Mouse (Mus musculus): ENCODE measurements around the gene M1ap. TPM values are rescaled to one million over a fixed set of nuclear protein-coding genes. Genes with fewer than 3 reads are reported as not detected.
A peak's percentile ranks its signal among the peaks of the same experiment; 100 is the strongest.

M1ap gene
- total RNA-seq, 1 experiment from 2014 or later, result not detected

DNA sequence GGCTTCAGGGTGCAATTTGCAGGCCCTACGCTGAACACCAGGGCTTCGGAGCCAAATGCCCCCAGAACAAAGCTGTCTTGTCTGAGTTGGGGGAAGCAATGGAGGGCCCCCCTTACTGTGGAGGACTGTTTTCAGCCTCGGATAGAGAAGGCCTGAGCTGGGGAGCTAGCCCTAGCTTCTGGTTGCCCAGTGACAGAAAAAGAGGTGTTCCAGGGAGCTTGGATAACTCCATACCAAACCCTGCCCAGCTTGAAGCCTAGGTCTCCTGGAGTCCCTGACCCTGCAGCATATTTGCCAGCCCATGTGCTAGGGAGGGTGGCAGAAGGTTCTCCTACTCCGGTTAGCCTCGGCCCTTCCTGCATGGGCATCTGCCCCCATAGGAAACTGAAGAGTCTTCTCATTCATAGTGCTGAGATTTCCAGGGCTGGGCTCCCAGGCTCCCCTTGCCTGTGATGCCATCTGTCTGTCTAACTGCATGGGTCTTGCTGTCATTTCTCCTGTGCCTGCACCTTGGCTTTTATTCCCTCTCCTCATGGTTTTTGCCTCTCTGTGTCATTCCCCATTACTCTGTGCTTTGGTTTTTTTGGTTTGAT is 87.9 kb downstream of the M1ap start:
- no peak for DNase-seq

- DNase-seq, result no peak
These were observed 90.5 kb downstream of the M1ap start for GRCm38 (mm10) chr6:83037188-83037587.

DNA sequence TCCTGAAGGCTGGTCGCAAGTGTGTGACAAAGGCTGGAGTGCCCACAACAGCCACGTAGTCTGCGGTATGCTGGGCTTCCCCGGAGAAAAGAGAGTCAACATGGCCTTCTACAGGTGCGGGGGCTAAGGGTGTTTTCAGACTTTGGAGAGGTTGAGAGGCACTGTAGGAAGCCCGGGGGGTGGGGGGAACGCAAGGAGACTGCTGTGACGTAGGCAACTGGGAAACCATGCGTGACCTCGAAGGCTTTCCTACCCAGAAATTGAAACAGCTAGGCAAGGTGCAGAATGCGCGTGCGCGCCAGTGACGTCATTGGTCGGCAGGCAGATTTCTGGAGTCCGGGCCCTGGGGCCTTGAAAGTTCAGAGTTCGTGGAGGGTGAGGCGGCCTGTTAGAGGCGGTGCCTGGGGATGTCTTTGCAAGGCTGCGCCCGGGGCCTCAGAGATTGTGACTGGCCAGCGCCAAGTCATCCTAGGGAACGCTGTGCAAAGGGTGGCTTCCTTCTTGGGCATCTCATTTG is 91.9 kb downstream of the M1ap start:
- DNase-seq, result peak; percentile 97

DNA sequence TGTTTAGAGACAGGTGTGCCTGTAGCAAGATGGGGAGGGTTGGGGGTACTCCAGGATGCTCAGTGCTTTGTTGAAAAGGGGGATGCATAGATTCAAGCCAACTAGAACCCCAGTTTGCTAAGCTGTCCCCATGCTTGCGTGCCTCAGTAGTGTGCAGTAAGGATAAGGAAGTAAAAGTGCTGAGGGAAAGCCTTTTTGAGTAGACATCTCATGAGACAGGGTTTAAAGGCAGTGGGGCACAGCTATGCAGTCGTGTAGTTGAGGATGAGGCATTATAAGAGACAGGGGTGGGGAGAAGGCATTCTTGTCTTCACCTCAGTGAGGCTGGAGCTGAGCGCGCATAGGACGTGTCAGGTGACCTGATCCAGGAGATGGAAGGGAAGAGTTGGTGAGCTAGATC is 93.9 kb downstream of the M1ap start:
- DNase-seq, result no peak

DNA sequence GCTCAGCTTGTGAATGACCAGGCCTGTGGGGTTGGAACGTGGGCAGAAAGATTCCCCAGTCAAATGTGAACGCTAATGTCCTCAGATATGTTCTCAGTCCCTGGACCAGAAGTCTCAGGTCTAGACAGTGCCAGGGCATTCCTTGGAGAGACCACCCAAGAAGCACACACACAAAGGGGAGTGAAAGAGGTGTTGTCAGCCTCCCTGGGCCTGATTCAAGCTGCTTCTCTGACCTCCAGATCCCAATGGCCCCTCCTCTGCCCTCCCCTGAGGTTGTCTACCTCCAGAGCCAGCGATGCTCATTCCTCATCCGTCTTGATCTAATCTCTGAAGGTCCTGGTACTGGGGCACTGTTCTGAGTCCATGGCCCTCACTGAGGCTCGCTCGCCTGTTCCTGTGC is 96.9 kb downstream of the M1ap start:
- DNase-seq, result no peak

DNA sequence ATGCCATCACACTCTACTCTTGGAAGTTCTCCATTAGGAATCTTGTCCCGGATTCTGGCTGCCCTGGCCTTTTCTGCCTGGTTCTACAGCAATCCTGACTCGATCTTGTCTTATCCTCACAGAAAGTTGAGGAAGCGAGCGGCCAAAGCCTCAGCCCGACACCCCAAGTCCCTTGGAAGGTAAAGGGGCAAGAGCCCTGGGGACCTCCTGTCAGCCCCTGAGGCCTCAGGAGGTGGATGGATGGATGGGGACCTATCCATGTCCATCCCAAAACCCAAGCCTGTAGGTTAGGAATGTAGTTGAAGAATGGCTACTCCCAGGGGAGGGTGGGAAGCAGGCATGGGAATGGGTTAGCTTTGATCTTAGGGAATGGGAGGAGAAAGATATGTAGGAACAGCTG is 97.3 kb downstream of the M1ap start:
- DNase-seq, result no peak

DNA sequence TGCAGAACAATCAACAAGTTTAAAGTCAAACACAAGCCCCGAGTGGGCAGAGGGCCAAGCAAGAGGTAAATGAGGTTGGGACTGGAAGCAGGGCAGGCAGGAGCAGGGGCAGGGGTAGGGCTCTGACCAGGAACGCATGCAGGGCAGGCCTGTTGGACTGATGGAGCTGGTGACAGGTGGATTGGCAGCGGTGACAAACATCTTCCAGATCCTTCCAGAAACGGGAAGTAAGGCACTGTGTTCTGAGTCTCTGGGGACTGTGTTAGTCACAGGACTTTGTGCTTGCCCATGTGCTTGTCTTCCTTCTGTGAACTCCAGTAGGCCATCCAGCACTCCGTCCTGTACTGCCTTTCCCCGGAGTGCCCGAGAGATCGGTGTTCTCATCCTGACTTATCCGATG is 98.0 kb downstream of the M1ap start:
- no peak for DNase-seq

GRCm38 (mm10) chr6:83049367-83049766 is 102.7 kb downstream of the M1ap start:
- no peak for DNase-seq

DNA sequence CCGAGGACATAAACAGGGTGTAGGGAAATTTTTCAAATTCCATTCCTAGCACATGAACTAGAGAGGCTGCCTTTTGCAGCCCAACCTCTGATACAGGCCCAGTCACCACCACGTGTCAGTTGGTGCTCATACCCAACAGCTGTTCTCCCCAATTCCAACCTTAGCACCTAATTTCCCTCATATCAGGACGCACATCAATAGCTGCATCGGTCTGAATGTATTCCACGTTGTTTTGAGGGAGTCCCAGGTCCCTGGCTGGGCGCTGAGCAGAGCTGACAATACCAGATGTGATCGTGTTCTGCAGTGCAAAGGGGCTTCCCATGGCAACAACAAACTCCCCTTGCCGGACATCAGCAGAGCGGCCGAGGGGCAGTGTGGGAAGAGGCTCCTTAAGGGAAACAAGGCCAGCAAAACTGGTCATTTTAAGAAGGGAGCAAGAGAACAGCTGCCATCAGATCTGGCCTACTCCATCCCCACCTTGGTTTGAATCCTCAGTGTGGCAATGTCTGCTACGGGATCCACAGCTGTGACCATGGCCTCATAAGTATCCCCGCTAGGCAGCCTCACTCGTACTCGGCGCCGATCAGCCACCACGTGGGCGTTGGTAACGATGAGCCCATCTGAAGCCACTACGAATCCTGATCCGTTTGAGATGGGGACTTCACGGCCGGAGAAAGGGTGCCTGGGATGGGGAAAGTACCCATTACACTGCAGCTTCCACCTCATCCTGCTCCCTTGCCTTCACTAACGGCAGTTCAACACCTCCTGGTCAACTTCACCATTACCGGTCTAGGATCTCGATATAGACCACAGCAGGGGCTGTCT is 106.6 kb downstream of the M1ap start:
- DNase-seq, result peak; percentile 64

- DNase-seq, result peak; percentile 98
These were observed 107.6 kb downstream of the M1ap start, which contains the start of gene Aup1 for GRCm38 (mm10) chr6:83054074-83054851. Gene Aup1 (plus strand): TSS chr6:83054521.

- DNase-seq, result no peak
These were observed 108.2 kb downstream of the M1ap start, which contains the start of gene Htra2 for GRCm38 (mm10) chr6:83054871-83055431. Gene Htra2 (minus strand): TSS chr6:83055273.

GRCm38 (mm10) chr6:83057790-83058189 is 111.1 kb downstream of the M1ap start, which contains the start of gene Dqx1:
Gene Dqx1 (plus strand): TSS chr6:83057844.
- DNase-seq, result no peak

- DNase-seq, result no peak
These were observed 112.0 kb downstream of the M1ap start for GRCm38 (mm10) chr6:83058725-83059124.

- no peak for DNase-seq
These were observed 119.3 kb downstream of the M1ap start for GRCm38 (mm10) chr6:83065995-83066394.

GRCm38 (mm10) chr6:83066441-83066840 is 119.7 kb downstream of the M1ap start:
- no peak for DNase-seq

DNA sequence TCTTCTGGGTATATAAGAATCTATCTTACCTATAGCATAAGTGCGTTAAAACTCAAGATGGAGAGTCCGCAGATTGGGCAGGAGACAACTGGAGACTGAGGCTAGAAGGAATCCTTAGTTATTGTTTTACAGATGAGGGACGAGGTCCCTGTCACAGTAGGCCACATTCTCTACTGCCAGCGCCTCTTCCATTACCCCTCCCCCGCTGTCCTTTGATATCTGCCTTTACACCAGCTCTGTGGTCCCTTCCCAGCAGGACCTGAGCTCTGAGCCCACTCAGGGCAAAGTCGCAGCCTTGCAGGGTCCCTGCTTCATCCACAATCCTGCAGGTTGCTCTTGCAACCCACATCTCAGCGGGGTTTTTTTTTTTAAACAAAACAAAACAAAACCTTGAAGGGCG is 121.5 kb downstream of the M1ap start:
- DNase-seq, result no peak

DNA sequence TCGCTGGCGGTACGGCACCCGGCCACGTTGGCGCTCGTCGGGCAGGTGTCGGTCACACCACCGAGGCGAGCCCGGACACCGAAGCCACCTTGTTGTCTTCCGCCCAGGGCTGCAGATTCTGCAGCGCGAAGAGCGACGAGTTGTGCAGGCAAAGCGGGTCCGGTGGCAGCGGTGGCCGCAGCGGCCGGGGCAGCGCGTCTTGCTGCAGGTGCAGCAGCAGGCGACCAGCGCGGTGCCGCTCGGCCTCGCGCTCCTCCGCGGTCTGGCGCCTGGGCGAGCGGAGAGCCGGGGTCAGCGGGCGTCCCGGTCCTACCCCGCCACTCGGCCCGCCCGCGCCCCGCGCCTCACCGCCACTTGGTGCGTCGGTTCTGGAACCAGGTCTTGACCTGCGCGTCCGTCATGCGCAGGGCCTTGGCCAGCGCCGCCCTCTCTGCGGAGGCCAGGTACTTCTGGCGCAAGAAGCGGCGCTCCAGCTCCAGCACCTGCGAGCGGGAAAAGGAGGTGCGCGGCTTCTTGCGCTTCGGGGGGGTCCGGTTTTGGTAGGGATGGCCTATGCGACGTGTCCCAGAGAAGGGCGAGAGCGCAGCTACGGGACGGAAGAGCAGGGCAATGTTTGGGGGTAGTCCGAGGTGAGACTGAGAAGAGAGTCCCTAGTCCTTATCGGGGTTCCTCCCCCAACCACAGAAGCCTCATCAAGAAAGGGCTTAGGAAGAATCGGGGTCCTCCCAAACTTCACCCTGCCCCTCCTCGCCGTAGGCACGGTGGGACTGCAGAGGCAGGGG is 122.2 kb downstream of the M1ap start:
- DNase-seq, result no peak

DNA sequence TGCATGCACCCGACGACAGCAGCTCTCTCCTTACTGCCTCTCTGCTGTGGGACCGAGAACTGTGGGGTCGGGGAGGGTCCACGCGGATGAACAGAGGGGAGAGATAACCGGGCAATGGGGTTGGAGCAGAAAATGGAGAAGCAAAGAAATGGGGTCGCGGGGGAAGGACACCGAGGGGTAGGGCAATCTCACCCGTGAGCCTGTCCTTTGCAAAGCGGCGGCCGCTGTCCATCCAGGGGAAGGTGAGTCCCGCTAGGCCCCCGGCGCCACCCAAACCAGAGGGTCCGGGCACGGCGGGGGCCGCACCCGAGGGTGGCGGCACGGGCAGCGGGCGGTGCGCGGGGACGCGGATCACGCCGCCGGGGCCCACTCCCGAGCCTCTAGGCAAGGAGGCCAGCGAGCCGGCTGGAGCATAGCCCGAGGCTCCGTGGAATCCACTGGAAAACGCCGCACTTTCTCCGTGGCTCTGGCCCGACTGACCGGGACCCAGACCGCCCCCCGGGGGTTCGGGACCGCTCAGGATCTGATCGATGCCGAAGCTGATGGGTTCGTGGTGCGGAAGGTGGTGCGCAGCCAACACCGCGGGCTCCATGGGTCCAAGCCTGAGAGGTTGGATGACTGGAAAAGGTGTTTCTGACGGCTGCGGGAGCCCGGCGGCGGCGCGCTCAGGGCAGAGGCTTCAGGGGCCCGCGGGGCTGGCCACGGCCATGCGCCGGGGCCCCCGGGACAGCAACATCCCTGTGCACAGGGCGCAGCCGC is 123.0 kb downstream of the M1ap start:
- no peak for DNase-seq

- DNase-seq, result no peak
These were observed 123.4 kb downstream of the M1ap start, which contains the start of gene Tlx2 for GRCm38 (mm10) chr6:83070247-83070310. Gene Tlx2 (minus strand): TSS chr6:83070293.

DNA sequence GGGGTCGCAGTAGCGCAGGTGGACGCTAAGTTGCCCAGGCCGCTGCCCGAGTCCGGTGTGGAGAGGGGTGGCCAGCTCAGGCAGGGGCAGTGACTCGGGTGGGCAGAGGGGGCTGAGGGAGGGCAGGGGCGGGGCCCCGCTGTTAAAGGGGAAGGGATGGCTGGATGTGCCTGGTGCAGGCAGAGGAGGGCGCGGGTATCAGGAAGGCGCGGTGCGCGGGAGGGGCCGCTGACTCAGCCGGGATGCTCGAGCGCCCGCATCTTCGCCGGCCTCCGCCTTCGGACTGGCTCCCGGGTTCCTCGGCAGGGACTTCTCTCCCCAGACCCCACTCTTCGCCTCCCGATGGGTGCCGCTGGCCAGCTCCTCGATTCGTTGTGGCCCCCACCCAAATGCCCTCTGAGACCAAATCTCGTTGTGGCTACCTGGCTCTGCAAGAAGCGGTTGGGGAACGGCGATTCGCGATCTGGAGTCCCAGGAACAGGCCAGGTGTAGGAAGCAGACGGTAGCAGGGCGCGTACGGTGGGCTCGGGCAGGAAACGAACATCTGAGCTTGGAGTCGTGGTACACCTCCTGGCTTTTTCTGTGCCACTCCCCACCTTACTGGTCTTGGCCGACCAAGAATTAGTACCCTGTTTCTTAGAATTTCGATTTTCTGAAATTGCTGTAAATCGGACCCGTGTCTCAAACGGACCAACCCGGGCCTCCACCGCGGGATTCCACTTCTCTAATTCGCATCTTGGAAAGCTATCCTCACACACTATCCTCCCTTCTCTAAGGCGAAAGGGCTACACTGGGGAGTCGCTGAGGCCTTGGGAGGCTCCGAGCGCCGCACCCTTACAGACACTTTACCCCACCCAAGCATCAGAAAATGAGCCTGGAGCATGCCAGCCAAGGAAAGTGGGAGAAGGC is 123.9 kb downstream of the M1ap start:
- DNase-seq, result peak; percentile 56
